Mouse (Mus musculus) spleen, adult 2 months (tissue): ENCODE results near the gene Ms4a6c. TPM values are rescaled to one million over a fixed set of nuclear protein-coding genes. Genes with fewer than 3 reads are reported as not detected.
"Not testable (repeated sequence)": the region's sequence is repeated elsewhere in the genome, so short reads cannot be mapped to it uniquely, and the experiment has no call there.

Experiments used
- DNase-seq, 2 experiments: peaks; one replicate each; pipeline versions ENCODE4 v3.0.0 to v3.0.0-alpha.2; 2012 to 2021; ENCODE audit warnings: low spot score in 2 of 2, low read depth in 1 of 2
- H3K27ac ChIP-seq: fragments of 200-500 bp; 2 replicates; pipeline ENCODE4 v1.5.1; 2012; ENCODE audit warnings: low read length, inconsistent platforms; ENCODE audit not compliant: insufficient read depth
- H3K27me3 ChIP-seq: fragments of 200-500 bp; 2 replicates; pipeline ENCODE4 v1.6.1; 2012; ENCODE audit warnings: mild to moderate bottlenecking, moderate library complexity, low read length, inconsistent platforms; ENCODE audit not compliant: control insufficient read depth, insufficient read depth
- H3K36me3 ChIP-seq: fragments of 200-500 bp; 2 replicates; pipeline ENCODE4 v1.6.1; 2012; ENCODE audit warnings: mild to moderate bottlenecking, low read length, inconsistent platforms; ENCODE audit not compliant: control insufficient read depth, insufficient read depth
- H3K4me1 ChIP-seq: fragments of 200-500 bp; 2 replicates; pipeline ENCODE4 v1.6.1; 2011; ENCODE audit warnings: inconsistent platforms; ENCODE audit not compliant: control insufficient read depth, insufficient read depth, insufficient read length
- H3K4me3 ChIP-seq: fragments of 200-500 bp; 2 replicates; pipeline ENCODE4 v1.5.1; 2011; ENCODE audit warnings: mild to moderate bottlenecking, inconsistent platforms; ENCODE audit not compliant: insufficient read depth, insufficient read length; ENCODE audit errors: extremely low read depth
- CTCF ChIP-seq: fragments of 200-500 bp; IDR thresholded peaks from 2 replicates; pipeline ENCODE4 v1.5.1; 2011; ENCODE audit warnings: mild to moderate bottlenecking, inconsistent platforms; ENCODE audit not compliant: insufficient read depth, insufficient read length, insufficient replicate concordance; ENCODE audit errors: extremely low read depth
- POLR2A ChIP-seq: fragments of 200-500 bp; IDR thresholded peaks from 2 replicates; pipeline ENCODE4 v1.6.1; 2011; ENCODE audit warnings: low read depth, low read length, inconsistent platforms
- WGBS: fragments of 180-500 bp; shearing (Covaris S2); methylation state at CpG from one replicate; pipeline ENCODE4 v1.1.7; 2018; 5-methylcytosine and 5-hydroxymethylcytosine counted together
- polyA plus RNA-seq: library from polyadenylated mRNA; depleted of rRNA; stranded (reverse); fragments of >200 nt; gene quantifications from 2 replicates; pipeline ENCODE4 v1.2.3, GENCODE M21; 2012; rRNA removed

Gene Ms4a6c
- 8.9 and 12.2 TPM in 2 replicates for polyA plus RNA-seq

GRCm38 (mm10) chr19:11469215-11469614 lies at the start of gene Ms4a6c:
Ms4a6c (plus strand) TSS chr19:11469366.
- H3K4me3 ChIP-seq = not testable (repeated sequence)
- H3K27ac ChIP-seq = peak within 1 kb of the TSS; percentile 21; the same call in 1 of the 2 replicates

GRCm38 (mm10) chr19:11431209-11431608 lies 38.0 kb upstream of the Ms4a6c start:
- not testable (repeated sequence) for H3K27ac ChIP-seq, H3K36me3 ChIP-seq, DNase-seq, H3K4me1 ChIP-seq, H3K27me3 ChIP-seq, H3K4me3 ChIP-seq
- 72% methylated on average over 1 of the region's 1 CpGs for WGBS

More at GRCm38 (mm10) chr19:11469215-11469614, at the start of gene Ms4a6c:
- DNase-seq, H3K27me3 ChIP-seq, H3K36me3 ChIP-seq: not testable (repeated sequence)
- 5% methylated on average over 4 of the region's 4 CpGs for WGBS
- H3K4me1 ChIP-seq = peaks cover 14% of the 10 kb centered on the region

- WGBS = 66% methylated on average over 4 of the region's 4 CpGs
These were observed 33.9 kb upstream of the Ms4a6c start for GRCm38 (mm10) chr19:11435058-11435834.

GRCm38 (mm10) chr19:11443338-11443737 lies 25.8 kb upstream of the Ms4a6c start, which contains the start of gene Ms4a4b:
Ms4a4b (plus strand) TSS chr19:11443553.
- Histone ChIP-seq H3K4me3 (peak within 1 kb of the TSS; percentile 32), H3K4me1 (peaks cover 2% of the 10 kb centered on the region), H3K36me3 (no peaks in the 10 kb centered on the region), H3K27ac (peak within 1 kb of the TSS; percentile 51), H3K27me3 (no peaks in the 10 kb centered on the region)
- DNase-seq = no peak
- no peak for TF ChIP-seq CTCF
- peak; percentile 43 for TF ChIP-seq POLR2A

More at GRCm38 (mm10) chr19:11435058-11435834, 33.9 kb upstream of the Ms4a6c start:
- no peaks in the 10 kb centered on the region for H3K36me3 ChIP-seq
- no peak overlapping the region for H3K27ac ChIP-seq
- H3K4me3 ChIP-seq = no peak overlapping the region; the same call in 1 of the 2 replicates
- H3K4me1 ChIP-seq = peaks cover 2% of the 10 kb centered on the region; the same call in 1 of the 2 replicates
- no peak for DNase-seq
- no peak for TF ChIP-seq CTCF
- no peaks in the 10 kb centered on the region for H3K27me3 ChIP-seq

- whole genome bisulfite sequencing = 74% methylated on average over 5 of the region's 5 CpGs
- TF ChIP-seq CTCF = no peak
- no peak for TF ChIP-seq POLR2A
- DNase-seq = no peak
- Histone ChIP-seq H3K4me1 (peaks cover 2% of the 10 kb centered on the region), H3K27me3 (no peaks in the 10 kb centered on the region), H3K27ac (peak overlapping the region; percentile 51), H3K4me3 (peak overlapping the region; percentile 32), H3K36me3 (no peaks in the 10 kb centered on the region)
These were observed 25.2 kb upstream of the Ms4a6c start for GRCm38 (mm10) chr19:11443964-11444363.

GRCm38 (mm10) chr19:11447238-11447637 lies 21.9 kb upstream of the Ms4a6c start:
- no peaks in the 10 kb centered on the region for H3K36me3 ChIP-seq
- peaks cover 2% of the 10 kb centered on the region for H3K4me1 ChIP-seq
- H3K27me3 ChIP-seq = no peaks in the 10 kb centered on the region
- peak overlapping the region; percentile 28 for H3K4me3 ChIP-seq
- H3K27ac ChIP-seq = peak overlapping the region; percentile 88
- 5% methylated on average over 2 of the region's 2 CpGs for WGBS
- no peak for TF ChIP-seq POLR2A
- no peak for DNase-seq

- not testable (repeated sequence) for DNase-seq, H3K27ac ChIP-seq, H3K4me1 ChIP-seq, H3K27me3 ChIP-seq, H3K4me3 ChIP-seq, H3K36me3 ChIP-seq
- WGBS = 64% methylated on average over 4 of the region's 4 CpGs
These were observed 10.1 kb upstream of the Ms4a6c start for GRCm38 (mm10) chr19:11459041-11459440.

GRCm38 (mm10) chr19:11464795-11465194 lies 4.4 kb upstream of the Ms4a6c start:
- not testable (repeated sequence) for H3K27me3 ChIP-seq, H3K27ac ChIP-seq, H3K36me3 ChIP-seq, H3K4me3 ChIP-seq, DNase-seq
- H3K4me1 ChIP-seq = peaks cover 14% of the 10 kb centered on the region; the same call in 1 of the 2 replicates
- WGBS = 0% methylated on average over 1 of the region's 1 CpGs
